Mouse (Mus musculus): ENCODE measurements around the gene Rhou. TPM values are rescaled to one million over a fixed set of nuclear protein-coding genes. Genes with fewer than 3 reads are reported as not detected.

Gene Rhou
- polyA plus RNA-seq, 1 experiment from 2014 or later: 8.4 TPM

- Histone ChIP-seq H3K27me3 (no peaks in the 10 kb centered on the region), H3K36me3 (no peaks in the 10 kb centered on the region), H3K9me3 (no peaks in the 10 kb centered on the region), H3K4me1 (no peaks in the 10 kb centered on the region), H3K9ac (replicated peaks) (no peak overlapping the region), H3K27ac (replicated peaks) (no peak overlapping the region), H3K4me3 (no peak overlapping the region), H3K4me2 (replicated peaks) (no peak overlapping the region)
- 86% methylated on average over 5 of the region's 5 CpGs for WGBS
- ATAC-seq (ENCODE audit: low FRiP score, low read depth): no peak
Measured at GRCm38 (mm10) chr8:123705376-123705775, 51.6 kb downstream of the Rhou start.

DNA sequence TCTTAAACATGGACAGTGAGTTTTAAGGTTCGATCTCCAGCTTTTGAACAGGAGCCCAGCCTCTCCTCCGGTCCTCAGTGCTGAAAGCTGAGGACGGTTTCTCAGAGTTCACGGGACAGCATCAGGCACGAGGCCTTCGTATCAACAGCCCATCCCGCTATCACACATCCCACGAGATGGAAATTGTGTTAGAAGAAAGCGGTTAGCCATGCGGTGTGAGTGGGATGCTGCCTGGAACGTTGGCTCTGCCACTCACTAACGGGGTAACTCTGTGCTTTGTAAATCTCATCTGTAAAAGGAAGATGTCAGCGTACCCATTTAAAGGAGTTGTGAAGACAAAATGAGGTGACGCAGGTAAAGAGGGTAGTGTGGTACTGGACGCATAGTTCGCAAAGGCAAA, 53.4 kb downstream of the Rhou start:
- 91% methylated on average over 16 of the region's 16 CpGs for WGBS

DNA sequence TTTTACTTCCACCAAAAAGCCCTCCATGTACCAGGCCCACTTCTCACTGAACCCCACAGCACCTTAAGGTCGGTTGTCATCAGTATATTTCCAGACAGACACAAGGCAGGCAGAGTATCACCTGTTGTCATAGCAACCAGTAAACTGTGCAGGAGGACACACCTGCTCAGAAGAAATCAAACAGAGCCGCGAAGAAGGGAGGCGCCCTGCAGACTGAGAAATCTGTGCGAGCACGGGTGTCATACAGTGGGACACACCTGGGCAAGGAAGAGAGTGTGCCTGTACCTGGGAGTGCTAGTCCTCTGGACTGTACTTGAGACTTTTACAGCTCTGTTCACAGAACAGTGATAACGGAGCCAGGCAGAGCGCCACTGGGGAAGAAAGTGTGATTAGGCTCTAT, 55.0 kb downstream of the Rhou start:
- Histone ChIP-seq H3K4me2 (replicated peaks) (no peak overlapping the region), H3K27ac (replicated peaks) (no peak overlapping the region), H3K4me3 (no peak overlapping the region), H3K27me3 (no peaks in the 10 kb centered on the region), H3K4me1 (no peaks in the 10 kb centered on the region), H3K9ac (replicated peaks) (no peak overlapping the region), H3K36me3 (no peaks in the 10 kb centered on the region), H3K9me3 (no peaks in the 10 kb centered on the region)
- WGBS: 88% methylated on average over 8 of the region's 8 CpGs
- no peak for ATAC-seq (ENCODE audit: low FRiP score, low read depth)

More for the DNA sequence above, 53.4 kb downstream of the Rhou start:
- no peak overlapping the region for H3K27ac ChIP-seq (replicated peaks)
- ATAC-seq (ENCODE audit: low FRiP score, low read depth): no peak
- no peaks in the 10 kb centered on the region for H3K9me3 ChIP-seq
- H3K4me2 ChIP-seq (replicated peaks): no peak overlapping the region
- H3K36me3 ChIP-seq: no peaks in the 10 kb centered on the region
- no peaks in the 10 kb centered on the region for H3K4me1 ChIP-seq
- H3K9ac ChIP-seq (replicated peaks): no peak overlapping the region
- H3K4me3 ChIP-seq: no peak overlapping the region
- H3K27me3 ChIP-seq: no peaks in the 10 kb centered on the region

DNA sequence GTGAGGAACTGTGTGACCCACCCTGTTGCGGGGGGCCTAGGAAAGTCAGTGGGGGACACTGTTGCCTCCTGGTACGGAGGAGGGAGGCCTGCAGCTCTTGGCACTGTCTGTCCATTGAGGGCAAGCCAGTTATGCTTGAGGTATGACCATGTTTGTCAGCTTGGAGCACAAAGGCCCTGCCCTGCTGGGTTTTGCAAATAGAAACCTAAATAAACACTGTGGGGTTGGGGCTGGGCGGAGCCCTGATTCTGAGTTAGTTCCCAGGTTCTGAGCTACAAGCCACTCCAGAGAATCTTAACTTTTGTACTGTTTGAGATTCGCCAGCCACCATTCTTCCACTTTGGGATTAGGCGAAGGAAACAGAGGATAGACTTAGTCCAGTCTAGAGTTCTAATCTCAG, 56.6 kb downstream of the Rhou start:
- H3K4me3 ChIP-seq: no peak overlapping the region
- H3K27me3 ChIP-seq: no peaks in the 10 kb centered on the region
- H3K36me3 ChIP-seq: no peaks in the 10 kb centered on the region
- no peak for ATAC-seq (ENCODE audit: low FRiP score, low read depth)
- no peaks in the 10 kb centered on the region for H3K4me1 ChIP-seq
- no peaks in the 10 kb centered on the region for H3K9me3 ChIP-seq
- H3K9ac ChIP-seq (replicated peaks): no peak overlapping the region
- 86% methylated on average over 5 of the region's 5 CpGs for WGBS
- H3K4me2 ChIP-seq (replicated peaks): no peak overlapping the region
- H3K27ac ChIP-seq (replicated peaks): no peak overlapping the region

Other genes with a start within 250 kb of the Rhou start
- gene Mc1r, start 246.8 kb upstream of the Rhou start, polyA plus RNA-seq (2016; fragmentation: Nextera tagmentation; extraction: Ambion mirVana): 0.09 and 0.24 TPM in 2 replicates
- gene Tubb3, start 242.5 kb upstream of the Rhou start, polyA plus RNA-seq (2016; fragmentation: Nextera tagmentation; extraction: Ambion mirVana): 1,098 and 1,155 TPM in 2 replicates
- gene Def8, start 230.4 kb upstream of the Rhou start, polyA plus RNA-seq (2016; fragmentation: Nextera tagmentation; extraction: Ambion mirVana): 37.3 and 44.0 TPM in 2 replicates
- gene Afg3l1, start 176.0 kb upstream of the Rhou start, polyA plus RNA-seq (2016; fragmentation: Nextera tagmentation; extraction: Ambion mirVana): 63.0 and 72.2 TPM in 2 replicates
- gene Dbndd1, start 138.5 kb upstream of the Rhou start, polyA plus RNA-seq (2016; fragmentation: Nextera tagmentation; extraction: Ambion mirVana): 43.2 and 46.4 TPM in 2 replicates
- gene Gas8, start 135.1 kb upstream of the Rhou start, polyA plus RNA-seq (2016; fragmentation: Nextera tagmentation; extraction: Ambion mirVana): 38.9 and 41.7 TPM in 2 replicates
- gene Rab4a, start 152.1 kb downstream of the Rhou start, polyA plus RNA-seq (2016; fragmentation: Nextera tagmentation; extraction: Ambion mirVana): 55.3 and 57.8 TPM in 2 replicates
- 9.3 and 11.0 TPM in 2 replicates for gene Ccsap, start 206.3 kb downstream of the Rhou start, polyA plus RNA-seq (2016; fragmentation: Nextera tagmentation; extraction: Ambion mirVana)
- 0.88 and 1.2 TPM in 2 replicates for gene Acta1, start 240.8 kb downstream of the Rhou start, polyA plus RNA-seq (2016; fragmentation: Nextera tagmentation; extraction: Ambion mirVana)

All from midbrain, embryonic 12.5 days (tissue).